Mouse (Mus musculus): ENCODE measurements around the gene Macrod1.

DNA sequence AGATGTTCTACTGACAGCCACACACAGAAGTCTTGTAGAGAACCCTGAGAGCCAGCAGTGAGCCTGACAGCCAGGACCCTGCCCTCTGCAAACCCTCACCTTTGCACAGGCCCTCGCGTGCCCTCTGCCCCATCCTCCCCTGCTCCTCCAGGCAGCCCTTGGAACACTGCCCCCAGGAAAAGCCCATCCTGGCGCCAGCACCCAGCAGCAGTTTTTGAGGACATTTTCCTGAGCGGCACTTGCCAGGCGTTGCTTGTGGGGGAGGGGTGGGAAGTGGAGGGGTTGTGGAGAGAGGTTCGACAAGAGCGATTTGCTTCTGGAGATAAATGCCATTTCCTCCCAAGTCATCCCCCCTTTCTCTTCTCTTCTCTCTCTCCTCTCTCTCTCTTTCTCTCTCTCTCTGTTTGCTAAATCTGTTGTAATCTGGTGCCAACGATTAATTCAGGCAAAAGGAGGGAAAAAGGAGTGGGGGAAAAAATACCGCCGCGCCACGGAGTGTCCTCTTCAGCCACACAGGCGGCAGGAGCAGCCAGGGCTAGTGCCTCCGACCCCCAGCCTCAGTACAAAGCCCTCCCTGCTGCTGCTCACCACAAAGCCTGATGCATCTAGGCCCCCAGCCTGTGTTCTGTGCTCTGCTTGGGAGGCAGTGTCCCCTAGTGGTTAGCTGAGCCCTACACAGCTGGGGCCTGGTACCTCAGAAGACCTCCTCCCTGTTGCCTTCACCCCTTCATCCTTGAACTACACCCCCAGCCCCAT, 103.7 kb downstream of the Macrod1 start:
- peak; percentile 21; the same call in 1 of the 2 replicates for TF ChIP-seq CTCF (IDR thresholded peaks at IDR 0.05; ENCODE audit: extremely low read depth, insufficient read depth, insufficient read length, insufficient replicate concordance)
- TF ChIP-seq POLR2A (IDR thresholded peaks at IDR 0.05; ENCODE audit: low read depth, low read length): no peak

Measured in spleen, adult 2 months (tissue).